Mouse (Mus musculus): ENCODE results near the gene Fbxw5.

DNA sequence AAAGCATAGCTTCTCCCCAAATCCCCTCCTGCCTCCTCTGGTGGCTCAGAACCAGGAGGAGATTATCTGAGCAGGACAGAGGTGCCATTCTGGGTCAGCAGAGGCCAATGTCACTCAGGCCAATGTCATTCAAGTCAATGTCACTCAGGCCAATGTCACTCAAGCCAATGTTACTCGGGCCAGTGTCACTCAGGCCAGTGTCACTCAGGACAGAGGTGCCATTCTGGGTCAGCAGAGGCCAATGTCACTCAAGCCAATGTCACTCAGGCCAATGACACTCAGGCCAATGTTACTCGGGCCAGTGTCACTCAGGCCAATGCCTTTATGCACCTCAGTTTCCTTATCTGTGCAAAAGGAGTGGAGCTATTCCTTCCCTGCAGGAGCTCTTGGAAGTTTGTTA is 28.0 kb upstream of the Fbxw5 start:
- TF ChIP-seq MAX (IDR thresholded peaks at IDR 0.05) (no peak), CEBPB (IDR thresholded peaks at IDR 0.05; ENCODE audit: low read depth) (no peak), CTCF (IDR thresholded peaks at IDR 0.05; ENCODE audit: control insufficient read depth, insufficient read depth, insufficient read length) (no peak)

All from C2C12 (cell line).